Mouse (Mus musculus): Measurements from ENCODE around the gene Mb21d2. TPM values are rescaled to one million over a fixed set of nuclear protein-coding genes. Genes with fewer than 3 reads are reported as not detected.

Gene Mb21d2
- polyA plus RNA-seq, 1 experiment from 2014 or later: 6.8 TPM

GRCm38 (mm10) chr16:28880756-28881155 is 48.7 kb downstream of the Mb21d2 start:
- ATAC-seq (replicated peaks; ENCODE audit: low FRiP score) (peak; percentile 59; the same call in 1 of the 2 replicates), DNase-seq (ENCODE audit: low spot score) (no peak)
- Histone ChIP-seq H3K9ac (ENCODE audit: low read length) (no peak overlapping the region), H3K4me1 (replicated peaks; ENCODE audit: control insufficient read depth, insufficient read depth, low read length) (peaks cover 4% of the 10 kb centered on the region; the same call in 1 of the 2 replicates), H3K27me3 (ENCODE audit: control insufficient read depth, insufficient read depth, low read length) (no peaks in the 10 kb centered on the region), H3K27ac (ENCODE audit: low read depth, low read length) (no peak overlapping the region), H3K4me2 (ENCODE audit: low read depth, low read length, severe bottlenecking) (no peak overlapping the region), H3K4me3 (ENCODE audit: low read depth, low read length) (no peak overlapping the region), H3K36me3 (ENCODE audit: control insufficient read depth, insufficient read depth, low read length) (no peaks in the 10 kb centered on the region), H3K9me3 (ENCODE audit: control insufficient read depth, low read length) (no peaks in the 10 kb centered on the region)
- 57% methylated on average over 8 of the region's 8 CpGs for WGBS

GRCm38 (mm10) chr16:28880307-28880681 is 49.2 kb downstream of the Mb21d2 start:
- ATAC-seq (replicated peaks; ENCODE audit: low FRiP score): no peak
- no peak overlapping the region for H3K27ac ChIP-seq (ENCODE audit: low read depth, low read length)
- H3K9ac ChIP-seq (ENCODE audit: low read length): no peak overlapping the region
- DNase-seq (ENCODE audit: low spot score): no peak
- H3K9me3 ChIP-seq (ENCODE audit: control insufficient read depth, low read length): no peaks in the 10 kb centered on the region
- H3K4me1 ChIP-seq (replicated peaks; ENCODE audit: control insufficient read depth, insufficient read depth, low read length): peaks cover 2% of the 10 kb centered on the region; the same call in 1 of the 2 replicates
- no peak overlapping the region for H3K4me2 ChIP-seq (ENCODE audit: low read depth, low read length, severe bottlenecking)
- WGBS: 76% methylated on average over 8 of the region's 8 CpGs
- no peak overlapping the region for H3K4me3 ChIP-seq (ENCODE audit: low read depth, low read length)
- no peaks in the 10 kb centered on the region for H3K36me3 ChIP-seq (ENCODE audit: control insufficient read depth, insufficient read depth, low read length)
- H3K27me3 ChIP-seq (ENCODE audit: control insufficient read depth, insufficient read depth, low read length): no peaks in the 10 kb centered on the region

- H3K36me3 ChIP-seq (ENCODE audit: control insufficient read depth, insufficient read depth, low read length): no peaks in the 10 kb centered on the region
- H3K4me3 ChIP-seq (ENCODE audit: low read depth, low read length): no peak overlapping the region
- H3K27ac ChIP-seq (ENCODE audit: low read depth, low read length): no peak overlapping the region
- H3K4me2 ChIP-seq (ENCODE audit: low read depth, low read length, severe bottlenecking): no peak overlapping the region
- H3K9ac ChIP-seq (ENCODE audit: low read length): no peak overlapping the region
- 91% methylated on average over 12 of the region's 12 CpGs for WGBS
- ATAC-seq (replicated peaks; ENCODE audit: low FRiP score) (no peak), DNase-seq (ENCODE audit: low spot score) (no peak)
- peaks cover 2% of the 10 kb centered on the region; the same call in 1 of the 2 replicates for H3K4me1 ChIP-seq (replicated peaks; ENCODE audit: control insufficient read depth, insufficient read depth, low read length)
- no peaks in the 10 kb centered on the region for H3K9me3 ChIP-seq (ENCODE audit: control insufficient read depth, low read length)
- no peaks in the 10 kb centered on the region for H3K27me3 ChIP-seq (ENCODE audit: control insufficient read depth, insufficient read depth, low read length)
Measured at GRCm38 (mm10) chr16:28879636-28880306, 49.7 kb downstream of the Mb21d2 start.

DNA sequence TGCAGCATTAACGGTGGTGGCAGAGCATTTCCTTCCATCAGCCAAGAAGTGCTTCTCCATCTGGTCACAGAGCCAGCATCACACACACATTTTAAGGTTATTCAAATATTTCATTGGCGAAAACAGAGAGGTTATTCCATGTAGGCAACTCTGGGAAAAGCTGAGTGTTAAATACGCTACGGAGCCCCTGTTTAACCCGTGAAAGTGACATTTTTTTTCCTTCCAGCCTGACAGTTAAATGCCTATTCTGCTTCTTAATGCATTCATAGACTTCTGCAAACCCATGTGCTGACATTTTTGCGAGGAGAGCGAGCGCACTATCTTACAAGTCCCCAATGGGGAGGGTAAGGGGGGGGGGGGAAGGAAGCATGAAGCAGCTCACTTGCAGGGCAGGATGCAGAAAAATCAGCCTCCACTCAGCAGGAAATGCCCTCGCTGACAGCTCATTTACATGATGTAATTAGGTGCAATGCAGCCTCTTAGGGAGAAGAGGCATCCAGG is 52.3 kb downstream of the Mb21d2 start:
- Histone ChIP-seq H3K36me3 (ENCODE audit: control insufficient read depth, insufficient read depth, low read length) (no peaks in the 10 kb centered on the region), H3K4me1 (replicated peaks; ENCODE audit: control insufficient read depth, insufficient read depth, low read length) (peaks cover 2% of the 10 kb centered on the region; the same call in 1 of the 2 replicates), H3K27ac (ENCODE audit: low read depth, low read length) (no peak overlapping the region), H3K9me3 (ENCODE audit: control insufficient read depth, low read length) (no peaks in the 10 kb centered on the region), H3K27me3 (ENCODE audit: control insufficient read depth, insufficient read depth, low read length) (no peaks in the 10 kb centered on the region), H3K4me3 (ENCODE audit: low read depth, low read length) (no peak overlapping the region), H3K9ac (ENCODE audit: low read length) (no peak overlapping the region), H3K4me2 (ENCODE audit: low read depth, low read length, severe bottlenecking) (no peak overlapping the region)
- WGBS: 77% methylated on average over 9 of the region's 9 CpGs
- DNase-seq (ENCODE audit: low spot score) (no peak), ATAC-seq (replicated peaks; ENCODE audit: low FRiP score) (no peak)

DNA sequence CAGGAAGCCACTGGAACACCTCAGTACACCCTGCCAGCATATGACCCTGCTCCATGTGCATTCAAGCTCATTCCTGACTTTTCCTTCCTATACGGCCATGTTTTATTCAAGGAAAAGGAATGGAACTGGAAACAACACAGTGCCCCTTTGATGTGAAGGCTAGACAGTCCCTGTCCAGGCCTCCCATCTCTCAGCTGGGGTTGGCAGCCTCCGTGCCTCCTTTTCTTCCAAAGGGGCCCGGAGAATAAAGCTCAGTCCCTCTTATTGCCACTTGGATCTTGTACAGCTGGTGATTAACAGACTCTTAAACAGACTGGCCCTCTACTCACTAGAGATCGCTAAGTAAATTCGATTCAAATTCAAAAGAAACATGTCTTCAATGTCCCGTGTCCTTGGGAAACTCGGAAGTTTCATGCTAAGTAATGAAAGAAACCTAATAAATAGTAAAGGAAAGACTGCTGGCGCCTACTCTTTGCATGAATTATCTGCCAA is 56.0 kb downstream of the Mb21d2 start:
- Histone ChIP-seq H3K9ac (ENCODE audit: low read length) (no peak overlapping the region), H3K27ac (ENCODE audit: low read depth, low read length) (no peak overlapping the region), H3K36me3 (ENCODE audit: control insufficient read depth, insufficient read depth, low read length) (no peaks in the 10 kb centered on the region), H3K27me3 (ENCODE audit: control insufficient read depth, insufficient read depth, low read length) (no peaks in the 10 kb centered on the region), H3K4me1 (replicated peaks; ENCODE audit: control insufficient read depth, insufficient read depth, low read length) (peaks cover 4% of the 10 kb centered on the region; the same call in 1 of the 2 replicates), H3K9me3 (ENCODE audit: control insufficient read depth, low read length) (no peaks in the 10 kb centered on the region), H3K4me2 (ENCODE audit: low read depth, low read length, severe bottlenecking) (no peak overlapping the region), H3K4me3 (ENCODE audit: low read depth, low read length) (no peak overlapping the region)
- 71% methylated on average over 8 of the region's 8 CpGs for WGBS
- DNase-seq (ENCODE audit: low spot score) (no peak), ATAC-seq (replicated peaks; ENCODE audit: low FRiP score) (no peak)

DNA sequence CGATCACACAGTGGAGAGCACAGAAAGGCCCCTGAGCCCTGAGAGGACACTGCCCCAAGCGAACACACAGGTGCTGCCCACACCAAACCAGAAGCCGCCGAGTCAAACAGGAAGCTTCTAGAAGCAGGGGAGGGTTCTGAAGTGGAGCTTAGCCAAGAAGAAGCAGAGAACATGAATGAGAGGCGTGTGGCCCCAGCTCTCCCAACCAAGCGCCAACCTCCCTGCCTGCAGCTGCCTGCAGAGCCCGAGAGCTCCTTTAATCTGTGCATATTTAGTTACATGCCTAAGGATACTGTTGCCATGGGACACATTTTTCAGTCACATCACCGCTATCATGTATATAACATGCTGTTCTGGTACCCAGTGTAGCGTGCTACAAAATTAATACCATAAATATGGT is 58.6 kb downstream of the Mb21d2 start:
- H3K9ac ChIP-seq (ENCODE audit: low read length): no peak overlapping the region
- no peaks in the 10 kb centered on the region for H3K36me3 ChIP-seq (ENCODE audit: control insufficient read depth, insufficient read depth, low read length)
- peaks cover 4% of the 10 kb centered on the region; the same call in 1 of the 2 replicates for H3K4me1 ChIP-seq (replicated peaks; ENCODE audit: control insufficient read depth, insufficient read depth, low read length)
- DNase-seq (ENCODE audit: low spot score): no peak
- 78% methylated on average over 9 of the region's 9 CpGs for WGBS
- H3K27me3 ChIP-seq (ENCODE audit: control insufficient read depth, insufficient read depth, low read length): no peaks in the 10 kb centered on the region
- H3K4me3 ChIP-seq (ENCODE audit: low read depth, low read length): no peak overlapping the region
- no peaks in the 10 kb centered on the region for H3K9me3 ChIP-seq (ENCODE audit: control insufficient read depth, low read length)
- no peak overlapping the region for H3K4me2 ChIP-seq (ENCODE audit: low read depth, low read length, severe bottlenecking)
- no peak overlapping the region for H3K27ac ChIP-seq (ENCODE audit: low read depth, low read length)
- ATAC-seq (replicated peaks; ENCODE audit: low FRiP score): no peak

- H3K27ac ChIP-seq (ENCODE audit: low read depth, low read length): no peak overlapping the region
- no peak overlapping the region for H3K4me2 ChIP-seq (ENCODE audit: low read depth, low read length, severe bottlenecking)
- no peaks in the 10 kb centered on the region for H3K9me3 ChIP-seq (ENCODE audit: control insufficient read depth, low read length)
- H3K36me3 ChIP-seq (ENCODE audit: control insufficient read depth, insufficient read depth, low read length): no peaks in the 10 kb centered on the region
- H3K4me3 ChIP-seq (ENCODE audit: low read depth, low read length): no peak overlapping the region
- DNase-seq (ENCODE audit: low spot score) (no peak), ATAC-seq (replicated peaks; ENCODE audit: low FRiP score) (no peak)
- peaks cover 4% of the 10 kb centered on the region; the same call in 1 of the 2 replicates for H3K4me1 ChIP-seq (replicated peaks; ENCODE audit: control insufficient read depth, insufficient read depth, low read length)
- H3K27me3 ChIP-seq (ENCODE audit: control insufficient read depth, insufficient read depth, low read length): no peaks in the 10 kb centered on the region
- no peak overlapping the region for H3K9ac ChIP-seq (ENCODE audit: low read length)
- 83% methylated on average over 5 of the region's 5 CpGs for WGBS
Measured at GRCm38 (mm10) chr16:28870456-28870855, 59.0 kb downstream of the Mb21d2 start.

- Histone ChIP-seq H3K9me3 (ENCODE audit: control insufficient read depth, low read length) (no peaks in the 10 kb centered on the region), H3K36me3 (ENCODE audit: control insufficient read depth, insufficient read depth, low read length) (no peaks in the 10 kb centered on the region), H3K9ac (ENCODE audit: low read length) (no peak overlapping the region), H3K4me3 (ENCODE audit: low read depth, low read length) (no peak overlapping the region), H3K27me3 (ENCODE audit: control insufficient read depth, insufficient read depth, low read length) (no peaks in the 10 kb centered on the region), H3K4me2 (ENCODE audit: low read depth, low read length, severe bottlenecking) (no peak overlapping the region), H3K4me1 (replicated peaks; ENCODE audit: control insufficient read depth, insufficient read depth, low read length) (peaks cover 4% of the 10 kb centered on the region; the same call in 1 of the 2 replicates), H3K27ac (ENCODE audit: low read depth, low read length) (no peak overlapping the region)
- no peak for DNase-seq (ENCODE audit: low spot score)
- WGBS: 58% methylated on average over 9 of the region's 9 CpGs
- no peak for ATAC-seq (replicated peaks; ENCODE audit: low FRiP score)
Measured at GRCm38 (mm10) chr16:28868864-28869263, 60.6 kb downstream of the Mb21d2 start.

Measured in forebrain, embryonic 11.5 days (tissue).